Mouse (Mus musculus) kidney, postnatal 0 days (tissue): ENCODE measurements around the gene Adgrb2. TPM values are rescaled to one million over a fixed set of nuclear protein-coding genes. Genes with fewer than 3 reads are reported as not detected.

ENCODE experiments used
- ATAC-seq: fragments of 200-750 bp; cut with Nextera tagmentation; replicated peaks from 2 replicates; pipeline ENCODE4 v1.8.0; 2017; ENCODE audit warnings: low read depth, moderate number of reproducible peaks, moderate TSS enrichment, moderate library complexity; ENCODE audit not compliant: low FRiP score
- DNase-seq: peaks from one replicate; pipeline ENCODE4 v3.0.0-alpha.2; 2016; ENCODE audit warnings: low spot score
- H3K27ac ChIP-seq: fragments of 300-500 bp; sonication (generic); 2 replicates; pipeline ENCODE4 v1.5.1; 2014; ENCODE audit warnings: mild to moderate bottlenecking
- H3K27me3 ChIP-seq: fragments of 300-500 bp; sonication (generic); 2 replicates; pipeline ENCODE4 v1.6.1; 2014; ENCODE audit warnings: low read length, mixed read lengths; ENCODE audit not compliant: insufficient read depth
- H3K36me3 ChIP-seq: fragments of 300-500 bp; sonication (generic); 2 replicates; pipeline ENCODE4 v1.6.1; 2014; ENCODE audit warnings: low read length, mixed read lengths; ENCODE audit not compliant: insufficient read depth
- H3K4me1 ChIP-seq: fragments of 300-500 bp; sonication (generic); replicated peaks from 2 replicates; pipeline ENCODE4 v1.6.1; 2014; ENCODE audit warnings: antibody characterized with exemption, low read length, mixed read lengths; ENCODE audit not compliant: insufficient read depth
- H3K4me2 ChIP-seq: fragments of 300-500 bp; sonication (generic); 2 replicates; pipeline ENCODE4 v1.6.1; 2014; ENCODE audit warnings: mild to moderate bottlenecking, low read length, moderate library complexity, mixed read lengths
- H3K4me3 ChIP-seq: fragments of 300-500 bp; sonication (generic); replicated peaks from 2 replicates; pipeline ENCODE4 v1.5.1; 2014; ENCODE audit warnings: low read depth, low read length
- H3K9ac ChIP-seq: fragments of 300-500 bp; sonication (generic); 2 replicates; pipeline ENCODE4 v1.6.1; 2014; ENCODE audit warnings: low read depth, low read length
- H3K9me3 ChIP-seq: fragments of 300-500 bp; sonication (generic); replicated peaks from 2 replicates; pipeline ENCODE4 v1.6.1; 2016; ENCODE audit warnings: low read length, inconsistent platforms, mixed read lengths
- CTCF ChIP-seq: IDR thresholded peaks from 2 replicates; pipeline ENCODE4 v1.5.1; 2016; ENCODE audit warnings: antibody characterized with exemption, low read depth, mild to moderate bottlenecking, moderate library complexity
- WGBS: fragments of 180-500 bp; shearing (Covaris S2); extraction: QIAGEN DNeasy Blood & Tissue Kit; methylation state at CpG from one replicate; pipeline ENCODE4 v1.1.7; 2014; 5-methylcytosine and 5-hydroxymethylcytosine counted together
- polyA plus RNA-seq: library from polyadenylated mRNA; unstranded; fragments of >200 nt; fragmentation: Nextera tagmentation; extraction: Ambion mirVana; gene quantifications from 2 replicates; pipeline ENCODE4 v1.2.1, GENCODE M21; 2015

Gene Adgrb2
- polyA plus RNA-seq, 1 experiment from 2014 or later = 1.8 TPM

GRCm38 (mm10) chr4:130036573-130037401 lies 52.1 kb downstream of the Adgrb2 start:
- Histone ChIP-seq H3K4me1 (peaks cover 6% of the 10 kb centered on the region), H3K27ac (peak overlapping the region; percentile 70), H3K4me3 (no peak overlapping the region), H3K9ac (no peak overlapping the region), H3K9me3 (no peaks in the 10 kb centered on the region), H3K27me3 (no peaks in the 10 kb centered on the region), H3K36me3 (no peaks in the 10 kb centered on the region), H3K4me2 (peak overlapping the region; percentile 43)
- ATAC-seq (peak; percentile 92), DNase-seq (peak; percentile 95)
- WGBS = 4% methylated on average over 23 of the region's 23 CpGs
- 0 out of 2 replicates have a peak, but pooled peaks have one; percentile 0 for TF ChIP-seq CTCF

GRCm38 (mm10) chr4:130039351-130039750 lies 54.7 kb downstream of the Adgrb2 start:
- no peak overlapping the region for H3K4me2 ChIP-seq
- no peak for ATAC-seq
- H3K4me1 ChIP-seq = peaks cover 6% of the 10 kb centered on the region
- no peaks in the 10 kb centered on the region for H3K9me3 ChIP-seq
- no peak for TF ChIP-seq CTCF
- no peak for DNase-seq
- H3K4me3 ChIP-seq = no peak overlapping the region
- H3K27ac ChIP-seq = no peak overlapping the region
- H3K27me3 ChIP-seq = no peaks in the 10 kb centered on the region
- H3K9ac ChIP-seq = no peak overlapping the region
- 53% methylated on average over 5 of the region's 5 CpGs for WGBS
- no peaks in the 10 kb centered on the region for H3K36me3 ChIP-seq

- H3K4me1 ChIP-seq = peaks cover 6% of the 10 kb centered on the region
- WGBS = 84% methylated on average over 11 of the region's 11 CpGs
- no peak overlapping the region for H3K4me3 ChIP-seq
- ATAC-seq (no peak), DNase-seq (no peak)
- H3K36me3 ChIP-seq = no peaks in the 10 kb centered on the region
- H3K27me3 ChIP-seq = no peaks in the 10 kb centered on the region
- H3K9ac ChIP-seq = no peak overlapping the region
- H3K4me2 ChIP-seq = no peak overlapping the region
- no peaks in the 10 kb centered on the region for H3K9me3 ChIP-seq
- no peak overlapping the region for H3K27ac ChIP-seq
- TF ChIP-seq CTCF = no peak
Measured at GRCm38 (mm10) chr4:130041076-130041475, 56.4 kb downstream of the Adgrb2 start.

- Histone ChIP-seq H3K4me1 (no peaks in the 10 kb centered on the region), H3K9ac (no peak overlapping the region), H3K4me2 (no peak overlapping the region), H3K9me3 (no peaks in the 10 kb centered on the region), H3K36me3 (no peaks in the 10 kb centered on the region), H3K4me3 (no peak overlapping the region), H3K27ac (no peak overlapping the region), H3K27me3 (0 out of 2 replicates have a peak, but pooled peaks cover 3% of the 10 kb centered on the region)
- DNase-seq (no peak), ATAC-seq (no peak)
- 90% methylated on average over 9 of the region's 9 CpGs for WGBS
- no peak for TF ChIP-seq CTCF
Measured at GRCm38 (mm10) chr4:130044211-130044610, 59.5 kb downstream of the Adgrb2 start.

GRCm38 (mm10) chr4:130045609-130046008 lies 60.9 kb downstream of the Adgrb2 start:
- no peak for ATAC-seq

GRCm38 (mm10) chr4:130047331-130048202 lies 62.9 kb downstream of the Adgrb2 start, which contains the start of gene Col16a1:
Col16a1 (plus strand) TSS chr4:130047840.
- DNase-seq = peak; percentile 93
- WGBS = 2% methylated on average over 46 of the region's 46 CpGs
- no peaks in the 10 kb centered on the region for H3K9me3 ChIP-seq
- peaks cover 3% of the 10 kb centered on the region; the same call in 1 of the 2 replicates for H3K4me1 ChIP-seq
- peak within 1 kb of the TSS; percentile 72 for H3K4me2 ChIP-seq
- no peak for TF ChIP-seq CTCF
- H3K4me3 ChIP-seq = peak within 1 kb of the TSS; percentile 43
- 0 out of 2 replicates have a peak, but pooled peaks cover 3% of the 10 kb centered on the region for H3K27me3 ChIP-seq
- peak within 1 kb of the TSS; percentile 92 for H3K27ac ChIP-seq
- peak within 1 kb of the TSS; percentile 72 for H3K9ac ChIP-seq
- peak; percentile 86 for ATAC-seq
- H3K36me3 ChIP-seq = no peaks in the 10 kb centered on the region

More at GRCm38 (mm10) chr4:130045609-130046008, 60.9 kb downstream of the Adgrb2 start:
- Histone ChIP-seq H3K4me2 (peak overlapping the region; percentile 13; the same call in 1 of the 2 replicates), H3K9me3 (no peaks in the 10 kb centered on the region), H3K9ac (no peak overlapping the region), H3K4me3 (no peak overlapping the region), H3K4me1 (peaks cover 3% of the 10 kb centered on the region; the same call in 1 of the 2 replicates), H3K27me3 (0 out of 2 replicates have a peak, but pooled peaks cover 3% of the 10 kb centered on the region), H3K27ac (peak overlapping the region; percentile 92), H3K36me3 (no peaks in the 10 kb centered on the region)
- peak; percentile 78 for DNase-seq
- 27% methylated on average over 14 of the region's 14 CpGs for WGBS
- peak; percentile 25; the same call in 1 of the 2 replicates for TF ChIP-seq CTCF
